Mouse (Mus musculus): Measurements from ENCODE around the gene Fars2.
"Not testable (repeated sequence)": the region's sequence is repeated elsewhere in the genome, so short reads cannot be mapped to it uniquely, and the experiment has no call there.

Gene Fars2

GRCm38 (mm10) chr13:36140247-36141016, 23.2 kb downstream of the Fars2 start:
- no peak for DNase-seq (ENCODE audit: low spot score in 2 of 2)

- DNase-seq (ENCODE audit: low spot score in 2 of 2) = no peak
Observed at GRCm38 (mm10) chr13:36145601-36146000, 28.4 kb downstream of the Fars2 start.

- DNase-seq (ENCODE audit: low spot score in 2 of 2) = peak in 1 of 2 experiments; percentile 39
Observed at GRCm38 (mm10) chr13:36149175-36149939, 32.1 kb downstream of the Fars2 start.

- DNase-seq (ENCODE audit: low spot score in 2 of 2) = no peak
Observed at GRCm38 (mm10) chr13:36150272-36150671, 33.1 kb downstream of the Fars2 start.

- DNase-seq (ENCODE audit: low spot score in 2 of 2) = no peak
Observed at GRCm38 (mm10) chr13:36152728-36153498, 35.7 kb downstream of the Fars2 start.

- DNase-seq (ENCODE audit: low spot score in 2 of 2) = peak; percentile 44 to 45
Observed at GRCm38 (mm10) chr13:36156340-36156931, 39.2 kb downstream of the Fars2 start.

GRCm38 (mm10) chr13:36163411-36163810, 46.2 kb downstream of the Fars2 start:
- no peak for DNase-seq (ENCODE audit: low spot score in 2 of 2)

- no peak for DNase-seq (ENCODE audit: low spot score in 2 of 2)
Observed at GRCm38 (mm10) chr13:36163898-36164297, 46.7 kb downstream of the Fars2 start.

- DNase-seq (ENCODE audit: low spot score in 2 of 2) = not testable (repeated sequence)
Observed at GRCm38 (mm10) chr13:36172981-36173380, 55.8 kb downstream of the Fars2 start.

- no peak for DNase-seq (ENCODE audit: low spot score in 2 of 2)
Observed at GRCm38 (mm10) chr13:36174101-36174500, 56.9 kb downstream of the Fars2 start.

- no peak for DNase-seq (ENCODE audit: low spot score in 2 of 2)
Observed at GRCm38 (mm10) chr13:36174772-36175171, 57.6 kb downstream of the Fars2 start.

- DNase-seq (ENCODE audit: low spot score in 2 of 2) = no peak
Observed at GRCm38 (mm10) chr13:36181231-36181630, 64.0 kb downstream of the Fars2 start.

GRCm38 (mm10) chr13:36190577-36190976, 73.4 kb downstream of the Fars2 start:
- no peak for DNase-seq (ENCODE audit: low spot score in 2 of 2)

- DNase-seq (ENCODE audit: low spot score in 2 of 2) = no peak
Observed at GRCm38 (mm10) chr13:36193484-36194113, 76.4 kb downstream of the Fars2 start.

GRCm38 (mm10) chr13:36199288-36199687, 82.1 kb downstream of the Fars2 start:
- DNase-seq (ENCODE audit: low spot score in 2 of 2) = no peak

GRCm38 (mm10) chr13:36200453-36200852, 83.2 kb downstream of the Fars2 start:
- no peak for DNase-seq (ENCODE audit: low spot score in 2 of 2)

GRCm38 (mm10) chr13:36202496-36202895, 85.3 kb downstream of the Fars2 start:
- DNase-seq (ENCODE audit: low spot score in 2 of 2) = no peak

GRCm38 (mm10) chr13:36203014-36203413, 85.8 kb downstream of the Fars2 start:
- no peak for DNase-seq (ENCODE audit: low spot score in 2 of 2)

- no peak for DNase-seq (ENCODE audit: low spot score in 2 of 2)
Observed at GRCm38 (mm10) chr13:36204320-36204719, 87.1 kb downstream of the Fars2 start.

GRCm38 (mm10) chr13:36210965-36211364, 93.8 kb downstream of the Fars2 start:
- no peak for DNase-seq (ENCODE audit: low spot score in 2 of 2)

GRCm38 (mm10) chr13:36214056-36214455, 96.8 kb downstream of the Fars2 start:
- DNase-seq (ENCODE audit: low spot score in 2 of 2) = no peak

Data from right cerebral cortex, postnatal 10 days (tissue).